Mouse (Mus musculus) ovary, adult 10 weeks (tissue): ENCODE data around the gene Aptx. TPM values are rescaled to one million over a fixed set of nuclear protein-coding genes. Genes with fewer than 3 reads are reported as not detected.

Experiments
- polyA plus RNA-seq: library from polyadenylated mRNA; stranded (reverse); fragments of 350-450 nt; fragmentation: Illumina TruSeq; extraction: RNeasy Lipid Tissue Mini Kit (QIAGEN cat#74804); gene quantifications from one replicate; pipeline ENCODE4 v1.2.3, GENCODE M21; 2014

Aptx gene
- 6.9 TPM for polyA plus RNA-seq

DNA sequence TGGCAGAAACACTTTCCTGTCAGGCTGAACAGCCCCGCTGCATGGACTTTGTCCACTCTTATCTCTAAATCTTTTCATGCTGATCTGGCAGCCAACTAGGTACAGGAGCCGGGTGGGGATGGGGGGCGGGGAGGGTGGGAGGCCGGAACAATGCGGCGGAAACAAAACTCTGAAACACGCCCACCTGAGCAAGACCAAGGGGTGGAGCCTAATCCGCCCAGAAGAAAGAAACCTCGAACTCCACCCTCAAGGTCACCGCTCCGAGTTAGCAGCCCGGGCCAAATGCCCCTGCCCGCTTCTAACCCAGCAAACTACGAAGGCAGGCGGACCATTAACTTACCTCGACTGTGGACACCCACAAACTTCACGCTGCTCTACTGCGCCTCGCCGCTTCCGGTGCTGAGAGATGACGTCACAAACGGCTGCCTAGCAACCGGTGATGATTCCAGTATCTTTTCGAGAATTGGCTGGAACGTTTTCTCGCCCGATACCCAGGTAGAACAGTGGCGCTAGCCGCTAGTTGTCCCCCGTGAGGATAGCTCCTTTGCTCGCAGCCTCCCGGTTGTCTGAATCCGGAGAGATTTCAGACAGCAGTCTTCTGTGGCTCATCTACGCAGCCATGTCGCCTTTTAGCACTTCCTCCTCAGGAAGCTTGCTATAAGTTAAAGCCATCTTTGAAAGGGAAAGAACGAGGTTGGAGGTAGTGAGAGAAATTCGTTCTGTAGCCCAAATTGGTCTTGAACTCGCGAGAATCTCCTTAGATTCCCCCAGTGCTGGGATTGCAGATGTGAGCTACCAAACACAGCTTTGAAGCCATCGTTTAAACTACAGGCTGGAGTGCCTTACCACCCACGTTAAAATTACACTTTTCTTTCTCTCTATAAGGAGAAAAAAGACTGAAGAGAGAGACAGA lies at the start of gene Aptx:
Gene Aptx (minus strand): TSS at position 398 of the 913 bp plus-strand sequence.

DNA sequence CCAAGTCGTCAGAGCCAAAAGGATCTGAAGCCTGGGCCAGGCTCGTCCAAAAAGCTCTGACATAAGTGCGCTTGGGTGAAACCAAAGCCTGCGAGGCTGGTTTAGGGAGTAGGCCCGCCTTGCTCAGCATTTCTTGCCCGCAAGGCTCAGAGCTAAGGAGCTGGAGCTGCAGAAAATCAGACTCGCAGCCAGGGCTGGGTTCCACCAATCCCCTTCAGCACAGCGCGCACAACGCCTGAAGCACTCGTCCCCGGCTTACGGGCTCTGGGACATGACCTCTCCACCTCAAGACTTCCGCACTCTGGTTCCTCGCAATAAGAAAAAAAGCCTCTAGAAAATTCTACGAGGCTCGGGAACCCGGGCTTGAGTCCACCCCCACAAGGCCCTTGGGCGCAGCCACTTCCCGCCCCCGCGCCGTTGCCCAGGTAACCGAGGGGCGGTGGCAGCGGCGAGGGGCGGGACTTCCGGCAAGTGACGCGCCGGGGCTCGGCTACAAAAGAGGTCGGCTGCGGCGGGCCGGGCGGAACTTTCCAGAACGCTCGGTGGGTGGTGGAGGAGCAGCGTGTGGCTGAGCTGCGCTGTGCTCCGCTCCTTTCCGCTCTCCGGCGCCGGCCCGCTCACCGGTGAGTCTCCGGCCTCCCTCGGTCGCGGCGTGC lies 19.1 kb upstream of the Aptx start, which contains the start of gene Dnaja1:
Gene Dnaja1 (plus strand): TSS at position 140 of the 656 bp plus-strand sequence.

Other genes with a start within 250 kb of the Aptx start
- 1.4 TPM for gene Tmem215, start 231.0 kb downstream of the Aptx start, polyA plus RNA-seq
- 1,196 TPM for gene Dnaja1, start 19.0 kb upstream of the Aptx start, polyA plus RNA-seq
- 234 TPM for gene Smu1, start 54.7 kb upstream of the Aptx start, polyA plus RNA-seq
- gene B4galt1, start 150.8 kb upstream of the Aptx start, polyA plus RNA-seq = 115 TPM
- 2.6 TPM for gene Spink4, start 216.9 kb upstream of the Aptx start, polyA plus RNA-seq
- 565 TPM for gene Bag1, start 245.1 kb upstream of the Aptx start, polyA plus RNA-seq
- gene Chmp5, start 245.2 kb upstream of the Aptx start, polyA plus RNA-seq = 171 TPM